Mouse (Mus musculus): ENCODE data around the gene Coq2. TPM values are rescaled to one million over a fixed set of nuclear protein-coding genes. Genes with fewer than 3 reads are reported as not detected.

Gene Coq2
- polyA plus RNA-seq, 1 experiment from 2014 or later: 58.7 TPM

DNA sequence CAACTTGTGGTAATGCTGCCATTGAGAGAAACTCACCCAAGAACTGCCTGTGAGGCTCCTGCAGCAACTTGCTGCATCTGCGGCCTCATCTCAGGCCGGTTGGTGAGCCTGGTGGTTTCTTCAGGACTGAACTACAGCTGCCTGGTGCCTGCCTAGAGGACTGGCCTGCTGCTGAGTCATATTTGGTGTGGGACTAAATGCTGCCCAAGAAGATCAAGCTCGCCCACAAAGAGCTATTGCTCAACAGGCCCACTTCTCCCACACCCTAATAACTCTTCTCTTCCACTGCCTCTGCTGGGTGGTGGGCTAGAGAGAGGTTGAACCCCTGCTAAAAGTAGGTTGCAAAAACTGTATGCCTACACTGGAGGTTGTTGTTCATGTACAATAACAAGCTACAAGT lies 27.4 kb upstream of the Coq2 start:
- no peaks in the 10 kb centered on the region for H3K27me3 ChIP-seq (replicated peaks; ENCODE audit: control insufficient read depth, insufficient read depth, low read length)
- H3K36me3 ChIP-seq (ENCODE audit: control insufficient read depth, insufficient read depth, low read length): no peaks in the 10 kb centered on the region
- no peak overlapping the region for H3K4me3 ChIP-seq (ENCODE audit: low read depth, low read length)
- no peak for DNase-seq (ENCODE audit: low spot score)
- H3K9ac ChIP-seq (ENCODE audit: low read depth, low read length): no peak overlapping the region
- no peak overlapping the region for H3K4me2 ChIP-seq
- H3K9me3 ChIP-seq (ENCODE audit: control insufficient read depth, low read length): no peaks in the 10 kb centered on the region
- WGBS: 79% methylated on average over 3 of the region's 3 CpGs
- ATAC-seq (replicated peaks; ENCODE audit: low FRiP score): no peak
- no peaks in the 10 kb centered on the region for H3K4me1 ChIP-seq (replicated peaks; ENCODE audit: control insufficient read depth, insufficient read depth, low read length)
- no peak overlapping the region for H3K27ac ChIP-seq (ENCODE audit: low read depth, low read length)

DNA sequence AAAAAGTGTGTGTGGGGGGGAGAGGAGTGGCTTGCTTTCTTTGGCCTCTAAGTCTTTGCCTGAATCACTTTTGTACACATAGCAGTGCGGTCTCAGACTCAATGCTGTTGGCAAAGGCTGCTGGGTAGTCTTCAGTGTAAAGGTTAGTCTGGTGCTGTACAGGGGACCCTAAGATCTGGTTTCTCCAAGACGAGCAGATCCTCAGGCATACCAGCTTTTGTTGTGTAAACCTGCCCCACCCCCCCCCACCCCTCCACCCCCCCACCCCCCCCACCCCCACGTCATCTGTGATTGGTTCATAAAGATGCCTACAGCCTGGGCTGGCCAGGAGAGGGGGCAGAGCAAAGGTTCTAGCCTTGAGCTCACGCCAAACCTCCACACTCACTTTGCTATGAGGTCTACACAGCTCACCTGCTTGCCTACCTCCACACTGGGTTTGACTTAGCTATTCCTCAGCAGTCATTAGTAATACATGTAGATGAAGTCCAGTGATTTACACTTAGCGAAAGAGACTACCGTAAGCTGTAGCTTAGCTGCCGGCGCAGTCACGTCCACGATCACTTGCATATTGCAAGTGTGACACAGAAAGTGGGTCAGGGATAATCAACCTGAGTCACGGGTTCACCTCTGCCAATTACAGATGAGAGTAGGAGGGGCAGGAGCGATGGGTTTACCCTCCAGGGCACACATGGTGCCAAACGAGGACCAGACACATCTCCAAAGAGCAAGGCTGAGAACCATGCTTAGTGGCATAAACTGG lies 26.1 kb upstream of the Coq2 start:
- Histone ChIP-seq H3K27me3 (replicated peaks; ENCODE audit: control insufficient read depth, insufficient read depth, low read length) (no peaks in the 10 kb centered on the region), H3K4me3 (ENCODE audit: low read depth, low read length) (no peak overlapping the region), H3K4me2 (no peak overlapping the region), H3K27ac (ENCODE audit: low read depth, low read length) (no peak overlapping the region), H3K4me1 (replicated peaks; ENCODE audit: control insufficient read depth, insufficient read depth, low read length) (no peaks in the 10 kb centered on the region), H3K9ac (ENCODE audit: low read depth, low read length) (no peak overlapping the region), H3K9me3 (ENCODE audit: control insufficient read depth, low read length) (no peaks in the 10 kb centered on the region), H3K36me3 (ENCODE audit: control insufficient read depth, insufficient read depth, low read length) (no peaks in the 10 kb centered on the region)
- DNase-seq (ENCODE audit: low spot score) (no peak), ATAC-seq (replicated peaks; ENCODE audit: low FRiP score) (no peak)
- 79% methylated on average over 13 of the region's 13 CpGs for WGBS

DNA sequence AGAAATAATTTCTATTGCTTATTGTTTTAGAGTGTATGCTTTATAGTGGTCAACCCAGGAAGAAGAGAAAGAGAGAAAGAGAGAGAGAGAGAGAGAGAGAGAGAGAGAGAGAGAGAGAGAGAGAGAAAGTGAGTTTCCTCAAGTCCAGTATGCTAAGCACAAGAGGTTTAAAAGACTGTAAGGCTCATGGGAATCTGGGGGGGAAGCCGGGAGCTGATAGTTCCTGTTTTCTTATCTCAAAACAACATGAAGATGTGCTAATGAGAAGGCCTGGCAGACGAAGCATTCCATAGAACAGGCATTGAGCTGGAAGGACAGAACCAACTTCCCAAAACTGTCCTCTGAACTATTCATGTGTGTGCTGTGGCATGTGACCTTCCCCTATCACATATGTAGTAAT lies 22.9 kb upstream of the Coq2 start:
- Histone ChIP-seq H3K27ac (ENCODE audit: low read depth, low read length) (no peak overlapping the region), H3K27me3 (replicated peaks; ENCODE audit: control insufficient read depth, insufficient read depth, low read length) (no peaks in the 10 kb centered on the region), H3K36me3 (ENCODE audit: control insufficient read depth, insufficient read depth, low read length) (no peaks in the 10 kb centered on the region), H3K9me3 (ENCODE audit: control insufficient read depth, low read length) (no peaks in the 10 kb centered on the region), H3K9ac (ENCODE audit: low read depth, low read length) (no peak overlapping the region), H3K4me1 (replicated peaks; ENCODE audit: control insufficient read depth, insufficient read depth, low read length) (no peaks in the 10 kb centered on the region), H3K4me3 (ENCODE audit: low read depth, low read length) (no peak overlapping the region), H3K4me2 (no peak overlapping the region)
- WGBS: 19% methylated on average over 2 of the region's 2 CpGs
- DNase-seq (ENCODE audit: low spot score) (no peak), ATAC-seq (replicated peaks; ENCODE audit: low FRiP score) (no peak)

DNA sequence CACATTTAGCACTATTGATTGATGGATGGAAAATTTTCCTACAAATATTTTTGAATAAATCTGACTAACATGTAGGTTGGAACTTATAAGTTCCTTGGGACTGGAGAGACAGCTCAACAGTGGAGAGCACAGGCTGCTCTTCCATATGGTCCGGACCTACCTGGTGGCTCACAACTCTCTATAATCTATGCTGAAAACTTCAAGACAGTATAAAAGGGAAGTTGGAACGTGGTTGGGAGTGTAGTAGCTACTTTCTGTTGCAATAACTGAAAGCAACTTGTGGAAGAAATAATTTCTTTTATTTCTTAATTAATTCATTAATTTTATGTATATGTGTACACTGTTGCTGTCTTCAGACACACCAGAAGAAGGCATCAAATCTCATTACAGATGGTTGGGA lies 22.5 kb upstream of the Coq2 start:
- Histone ChIP-seq H3K27ac (ENCODE audit: low read depth, low read length) (no peak overlapping the region), H3K4me1 (replicated peaks; ENCODE audit: control insufficient read depth, insufficient read depth, low read length) (no peaks in the 10 kb centered on the region), H3K4me2 (no peak overlapping the region), H3K36me3 (ENCODE audit: control insufficient read depth, insufficient read depth, low read length) (no peaks in the 10 kb centered on the region), H3K9ac (ENCODE audit: low read depth, low read length) (no peak overlapping the region), H3K9me3 (ENCODE audit: control insufficient read depth, low read length) (no peaks in the 10 kb centered on the region), H3K4me3 (ENCODE audit: low read depth, low read length) (no peak overlapping the region), H3K27me3 (replicated peaks; ENCODE audit: control insufficient read depth, insufficient read depth, low read length) (no peaks in the 10 kb centered on the region)
- DNase-seq (ENCODE audit: low spot score): no peak
- no peak for ATAC-seq (replicated peaks; ENCODE audit: low FRiP score)
- 62% methylated on average over 2 of the region's 2 CpGs for WGBS

DNA sequence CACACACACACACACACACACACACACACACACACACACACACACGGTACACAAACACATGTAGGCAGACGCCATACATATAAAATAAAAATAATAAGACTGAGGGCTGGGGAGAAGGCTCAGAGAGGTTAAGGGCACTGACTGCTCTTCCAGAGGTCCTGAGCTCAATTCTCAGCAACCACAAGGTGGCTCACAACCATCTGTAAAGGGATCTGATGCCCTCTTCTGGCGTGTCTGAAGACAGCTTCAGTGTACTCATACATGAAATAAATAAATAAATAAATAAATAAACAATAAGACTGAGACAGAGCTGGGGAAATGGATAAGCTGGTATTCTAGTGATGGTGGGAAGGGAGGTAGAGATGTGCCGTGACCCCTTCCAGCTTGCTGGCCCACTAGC lies 10.7 kb upstream of the Coq2 start:
- no peak overlapping the region for H3K4me3 ChIP-seq (ENCODE audit: low read depth, low read length)
- H3K9me3 ChIP-seq (ENCODE audit: control insufficient read depth, low read length): no peaks in the 10 kb centered on the region
- H3K27me3 ChIP-seq (replicated peaks; ENCODE audit: control insufficient read depth, insufficient read depth, low read length): no peaks in the 10 kb centered on the region
- WGBS: 60% methylated on average over 4 of the region's 4 CpGs
- no peak overlapping the region for H3K27ac ChIP-seq (ENCODE audit: low read depth, low read length)
- ATAC-seq (replicated peaks; ENCODE audit: low FRiP score) (no peak), DNase-seq (ENCODE audit: low spot score) (no peak)
- H3K4me1 ChIP-seq (replicated peaks; ENCODE audit: control insufficient read depth, insufficient read depth, low read length): no peaks in the 10 kb centered on the region
- no peaks in the 10 kb centered on the region for H3K36me3 ChIP-seq (ENCODE audit: control insufficient read depth, insufficient read depth, low read length)
- no peak overlapping the region for H3K9ac ChIP-seq (ENCODE audit: low read depth, low read length)
- no peak overlapping the region for H3K4me2 ChIP-seq

DNA sequence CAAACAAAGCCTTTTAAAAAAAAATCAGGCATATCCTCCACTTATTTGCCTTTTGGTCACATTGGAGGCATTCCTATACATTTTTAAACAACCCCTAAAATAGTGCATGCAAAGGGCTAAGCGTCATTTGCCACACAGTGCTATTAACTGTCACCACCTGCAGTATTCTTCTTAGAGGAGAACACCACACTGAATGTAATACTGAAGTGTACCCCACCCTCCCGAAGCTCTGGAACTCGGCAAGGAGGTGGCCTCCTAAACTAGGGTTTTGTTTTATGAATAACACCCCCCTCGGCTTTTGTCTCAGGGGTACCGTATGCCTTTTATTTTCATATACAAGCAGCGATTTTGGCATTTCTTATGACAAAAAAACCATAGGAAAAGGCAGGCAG lies 5.6 kb upstream of the Coq2 start:
- no peaks in the 10 kb centered on the region for H3K9me3 ChIP-seq (ENCODE audit: control insufficient read depth, low read length)
- no peak overlapping the region for H3K4me2 ChIP-seq
- H3K36me3 ChIP-seq (ENCODE audit: control insufficient read depth, insufficient read depth, low read length): no peaks in the 10 kb centered on the region
- ATAC-seq (replicated peaks; ENCODE audit: low FRiP score): no peak
- H3K4me1 ChIP-seq (replicated peaks; ENCODE audit: control insufficient read depth, insufficient read depth, low read length): no peaks in the 10 kb centered on the region
- no peaks in the 10 kb centered on the region for H3K27me3 ChIP-seq (replicated peaks; ENCODE audit: control insufficient read depth, insufficient read depth, low read length)
- no peak overlapping the region for H3K9ac ChIP-seq (ENCODE audit: low read depth, low read length)
- no peak for DNase-seq (ENCODE audit: low spot score)
- H3K4me3 ChIP-seq (ENCODE audit: low read depth, low read length): no peak overlapping the region
- no peak overlapping the region for H3K27ac ChIP-seq (ENCODE audit: low read depth, low read length)
- 83% methylated on average over 6 of the region's 6 CpGs for WGBS

DNA sequence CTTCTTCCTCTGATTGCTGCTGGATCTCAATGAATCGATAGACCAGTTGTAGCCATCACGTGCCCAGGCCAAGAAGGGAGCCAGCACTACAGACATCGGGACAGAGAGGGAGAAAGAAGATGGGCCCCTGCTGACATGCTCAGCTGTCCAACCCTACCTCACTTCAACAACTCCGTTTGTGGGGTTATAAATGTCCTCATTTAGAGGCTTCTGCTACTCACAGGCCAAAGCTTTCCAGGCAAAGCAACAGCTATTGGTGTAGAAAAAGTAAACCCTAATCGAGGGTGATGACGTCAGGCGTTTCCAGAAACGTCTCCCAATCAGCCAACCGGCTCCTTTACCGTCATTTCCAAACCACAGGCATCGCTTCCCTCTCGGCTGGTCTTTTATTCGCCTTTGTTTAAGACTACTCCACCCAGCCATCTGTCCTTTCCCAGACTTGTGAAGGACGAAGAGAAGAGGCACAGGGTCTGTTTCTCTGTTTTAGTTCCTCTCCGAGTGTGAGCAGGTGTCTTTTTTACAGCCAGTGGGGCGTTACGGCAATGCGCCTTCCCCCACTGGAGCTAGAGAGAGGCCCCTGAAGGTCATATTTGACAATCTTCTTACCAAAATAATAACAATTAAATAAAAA lies 5.1 kb upstream of the Coq2 start:
- H3K9ac ChIP-seq (ENCODE audit: low read depth, low read length): no peak overlapping the region
- no peaks in the 10 kb centered on the region for H3K36me3 ChIP-seq (ENCODE audit: control insufficient read depth, insufficient read depth, low read length)
- H3K4me1 ChIP-seq (replicated peaks; ENCODE audit: control insufficient read depth, insufficient read depth, low read length): peaks cover 2% of the 10 kb centered on the region; the same call in 1 of the 2 replicates
- 74% methylated on average over 18 of the region's 18 CpGs for WGBS
- no peak overlapping the region for H3K4me3 ChIP-seq (ENCODE audit: low read depth, low read length)
- H3K27me3 ChIP-seq (replicated peaks; ENCODE audit: control insufficient read depth, insufficient read depth, low read length): no peaks in the 10 kb centered on the region
- no peak overlapping the region for H3K4me2 ChIP-seq
- no peaks in the 10 kb centered on the region for H3K9me3 ChIP-seq (ENCODE audit: control insufficient read depth, low read length)
- no peak overlapping the region for H3K27ac ChIP-seq (ENCODE audit: low read depth, low read length)
- ATAC-seq (replicated peaks; ENCODE audit: low FRiP score) (no peak), DNase-seq (ENCODE audit: low spot score) (no peak)

DNA sequence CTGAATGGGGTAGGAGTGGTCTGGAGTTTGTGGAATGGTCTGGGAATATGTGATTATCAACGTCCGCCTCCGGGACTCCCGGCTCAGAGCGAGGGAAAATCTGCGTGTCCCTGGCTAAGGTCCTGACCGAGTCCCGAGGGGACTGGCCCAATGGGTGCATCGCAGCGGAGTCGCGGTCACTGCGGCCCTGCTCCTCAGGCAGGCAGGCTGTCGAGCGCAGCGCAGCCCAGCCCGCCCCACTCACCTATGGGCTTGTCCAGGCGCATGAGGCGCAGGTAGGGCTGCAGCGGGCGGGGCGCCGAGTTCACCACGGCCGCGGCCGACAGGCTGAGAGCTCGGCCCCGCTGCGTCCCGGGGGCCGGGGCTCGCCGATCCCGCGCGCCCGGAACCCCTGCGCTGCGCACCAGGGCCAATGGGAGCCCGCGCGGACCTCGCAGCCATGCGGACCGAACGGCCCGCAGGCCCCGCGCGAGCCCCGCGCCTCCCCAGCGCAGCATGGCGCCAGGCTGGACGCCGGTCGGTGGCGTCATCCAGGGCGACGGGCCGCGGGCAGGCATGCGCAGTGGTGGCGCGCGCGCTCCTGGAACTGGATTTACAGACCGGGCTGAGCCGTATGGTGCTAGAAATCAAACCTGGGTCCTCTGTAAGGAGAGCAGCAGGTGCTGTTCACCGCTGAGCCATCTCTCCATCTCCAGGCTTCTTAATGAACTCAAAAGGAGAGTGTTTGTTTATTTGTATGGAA lies 1.0 kb downstream of the Coq2 start:
- peak overlapping the region; percentile 63 for H3K27ac ChIP-seq (ENCODE audit: low read depth, low read length)
- H3K27me3 ChIP-seq (replicated peaks; ENCODE audit: control insufficient read depth, insufficient read depth, low read length): no peaks in the 10 kb centered on the region
- H3K4me2 ChIP-seq: peak overlapping the region; percentile 67
- no peaks in the 10 kb centered on the region for H3K9me3 ChIP-seq (ENCODE audit: control insufficient read depth, low read length)
- H3K36me3 ChIP-seq (ENCODE audit: control insufficient read depth, insufficient read depth, low read length): no peaks in the 10 kb centered on the region
- H3K9ac ChIP-seq (ENCODE audit: low read depth, low read length): peak overlapping the region; percentile 87
- 1% methylated on average over 71 of the region's 71 CpGs for WGBS
- peaks cover 16% of the 10 kb centered on the region for H3K4me1 ChIP-seq (replicated peaks; ENCODE audit: control insufficient read depth, insufficient read depth, low read length)
- peak; percentile 88 for DNase-seq (ENCODE audit: low spot score)
- peak; percentile 94 for ATAC-seq (replicated peaks; ENCODE audit: low FRiP score)
- H3K4me3 ChIP-seq (ENCODE audit: low read depth, low read length): peak overlapping the region; percentile 80
